Mouse (Mus musculus) embryonic facial prominence, embryonic 12.5 days (tissue): ENCODE measurements around the gene Mdga1. TPM values are rescaled to one million over a fixed set of nuclear protein-coding genes. Genes with fewer than 3 reads are reported as not detected.

Experiments
- ATAC-seq: fragments of 200-750 bp; cut with Nextera tagmentation; 2 replicates; pipeline ENCODE4 v1.8.0; 2017; ENCODE audit not compliant: insufficient number of reproducible peaks, insufficient read depth, low FRiP score, low TSS enrichment
- H3K27ac ChIP-seq: fragments of 300-500 bp; sonication (generic); 2 replicates; pipeline ENCODE4 v1.5.1; 2016; ENCODE audit warnings: mild to moderate bottlenecking
- H3K27me3 ChIP-seq: fragments of 300-500 bp; sonication (generic); 2 replicates; pipeline ENCODE4 v1.6.1; 2016; ENCODE audit warnings: mild to moderate bottlenecking, moderate library complexity
- H3K36me3 ChIP-seq: fragments of 300-500 bp; sonication (generic); 2 replicates; pipeline ENCODE4 v1.6.1; 2016; ENCODE audit warnings: mild to moderate bottlenecking
- H3K4me1 ChIP-seq: fragments of 300-500 bp; sonication (generic); 2 replicates; pipeline ENCODE4 v1.6.1; 2016
- H3K4me2 ChIP-seq: fragments of 300-500 bp; sonication (generic); replicated peaks from 2 replicates; pipeline ENCODE4 v1.6.1; 2016; ENCODE audit warnings: mild to moderate bottlenecking, moderate library complexity
- H3K4me3 ChIP-seq: fragments of 300-500 bp; sonication (generic); 2 replicates; pipeline ENCODE4 v1.5.1; 2016; ENCODE audit warnings: mild to moderate bottlenecking
- H3K9ac ChIP-seq: fragments of 300-500 bp; sonication (generic); 2 replicates; pipeline ENCODE4 v1.6.1; 2016; ENCODE audit warnings: mild to moderate bottlenecking, moderate library complexity
- H3K9me3 ChIP-seq: fragments of 300-500 bp; sonication (generic); 2 replicates; pipeline ENCODE4 v1.6.1; 2016; ENCODE audit warnings: mild to moderate bottlenecking, moderate library complexity
- WGBS: fragments of 180-500 bp; shearing (Covaris S2); methylation state at CpG from one replicate; pipeline ENCODE4 v1.1.7; 2016; 5-methylcytosine and 5-hydroxymethylcytosine counted together
- polyA plus RNA-seq: library from polyadenylated mRNA; unstranded; fragments of >200 nt; fragmentation: Nextera tagmentation; extraction: Ambion mirVana; gene quantifications from 2 replicates; pipeline ENCODE4 v1.2.1, GENCODE M21; 2016

Gene Mdga1
- polyA plus RNA-seq, 1 experiment from 2014 or later = 4.0 TPM

- no peaks in the 10 kb centered on the region for H3K36me3 ChIP-seq
- no peaks in the 10 kb centered on the region for H3K27me3 ChIP-seq
- no peak for ATAC-seq
- 85% methylated on average over 5 of the region's 5 CpGs for WGBS
- H3K4me3 ChIP-seq = no peak overlapping the region
- no peak overlapping the region for H3K4me2 ChIP-seq
- H3K9me3 ChIP-seq = no peaks in the 10 kb centered on the region
- no peaks in the 10 kb centered on the region for H3K4me1 ChIP-seq
- no peak overlapping the region for H3K27ac ChIP-seq
- no peak overlapping the region for H3K9ac ChIP-seq
Measured at GRCm38 (mm10) chr17:29995986-29996385, 26.1 kb upstream of the Mdga1 start.

- Histone ChIP-seq H3K36me3 (no peaks in the 10 kb centered on the region), H3K4me3 (no peak overlapping the region), H3K27me3 (no peaks in the 10 kb centered on the region), H3K4me1 (no peaks in the 10 kb centered on the region), H3K27ac (no peak overlapping the region), H3K9me3 (0 out of 2 replicates have a peak, but pooled peaks cover 4% of the 10 kb centered on the region), H3K4me2 (no peak overlapping the region), H3K9ac (no peak overlapping the region)
- no peak for ATAC-seq
- 73% methylated on average over 4 of the region's 4 CpGs for WGBS
Measured at GRCm38 (mm10) chr17:29994459-29994858, 24.6 kb upstream of the Mdga1 start.

GRCm38 (mm10) chr17:29994011-29994410 is 24.1 kb upstream of the Mdga1 start:
- Histone ChIP-seq H3K27me3 (no peaks in the 10 kb centered on the region), H3K4me2 (no peak overlapping the region), H3K9me3 (0 out of 2 replicates have a peak, but pooled peaks cover 4% of the 10 kb centered on the region), H3K9ac (no peak overlapping the region), H3K36me3 (no peaks in the 10 kb centered on the region), H3K27ac (no peak overlapping the region), H3K4me3 (no peak overlapping the region), H3K4me1 (no peaks in the 10 kb centered on the region)
- 70% methylated on average over 3 of the region's 3 CpGs for WGBS
- no peak for ATAC-seq

- H3K4me2 ChIP-seq = no peak overlapping the region
- H3K4me1 ChIP-seq = no peaks in the 10 kb centered on the region
- WGBS = 74% methylated on average over 8 of the region's 8 CpGs
- 0 out of 2 replicates have a peak, but pooled peaks cover 4% of the 10 kb centered on the region for H3K9me3 ChIP-seq
- H3K27ac ChIP-seq = no peak overlapping the region
- no peaks in the 10 kb centered on the region for H3K27me3 ChIP-seq
- no peak overlapping the region for H3K9ac ChIP-seq
- H3K36me3 ChIP-seq = no peaks in the 10 kb centered on the region
- H3K4me3 ChIP-seq = no peak overlapping the region
- no peak for ATAC-seq
Measured at GRCm38 (mm10) chr17:29993488-29993887, 23.6 kb upstream of the Mdga1 start.

DNA sequence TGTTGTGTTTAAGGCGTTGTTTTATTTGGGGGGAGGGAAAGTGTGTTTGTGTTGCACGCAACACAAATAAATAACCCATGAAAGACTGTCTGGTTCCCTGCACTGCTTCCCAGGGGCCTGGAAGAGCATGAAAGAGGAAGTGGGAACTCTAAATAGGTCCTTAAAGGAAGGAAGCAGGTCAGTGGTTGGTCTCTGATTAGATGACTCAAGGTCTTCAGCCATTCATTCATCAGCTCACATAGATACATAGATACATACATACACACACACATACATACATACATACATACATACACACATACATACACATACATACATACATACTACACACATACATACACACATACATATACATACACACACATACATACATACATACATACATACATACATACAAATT is 21.0 kb upstream of the Mdga1 start:
- H3K27me3 ChIP-seq = no peaks in the 10 kb centered on the region
- H3K4me3 ChIP-seq = no peak overlapping the region
- 87% methylated on average over 2 of the region's 2 CpGs for WGBS
- H3K4me2 ChIP-seq = no peak overlapping the region
- no peaks in the 10 kb centered on the region for H3K4me1 ChIP-seq
- no peak overlapping the region for H3K9ac ChIP-seq
- no peak for ATAC-seq
- 0 out of 2 replicates have a peak, but pooled peaks cover 4% of the 10 kb centered on the region for H3K9me3 ChIP-seq
- H3K27ac ChIP-seq = no peak overlapping the region
- H3K36me3 ChIP-seq = no peaks in the 10 kb centered on the region

DNA sequence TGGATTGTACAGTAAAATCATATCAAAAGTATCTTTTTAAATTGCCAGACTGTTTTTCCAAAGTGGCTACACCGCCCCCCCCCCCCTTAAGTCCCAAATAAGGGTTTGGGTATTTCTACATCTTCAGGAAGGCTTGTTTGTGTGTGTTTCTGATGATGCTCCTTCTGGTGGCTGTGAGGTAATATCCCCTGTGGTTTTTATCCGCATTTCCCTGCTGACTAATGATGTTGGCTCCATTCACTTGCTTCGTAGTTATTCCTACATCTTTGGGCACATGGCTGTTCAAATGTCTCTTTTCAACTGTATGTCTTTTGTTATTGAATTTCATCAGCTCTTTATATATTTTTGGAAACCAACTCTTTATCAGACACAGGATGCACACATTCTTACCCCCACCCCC is 20.2 kb upstream of the Mdga1 start:
- Histone ChIP-seq H3K27me3 (no peaks in the 10 kb centered on the region), H3K4me1 (no peaks in the 10 kb centered on the region), H3K4me3 (no peak overlapping the region), H3K9me3 (0 out of 2 replicates have a peak, but pooled peaks cover 4% of the 10 kb centered on the region), H3K4me2 (no peak overlapping the region), H3K9ac (no peak overlapping the region), H3K36me3 (no peaks in the 10 kb centered on the region), H3K27ac (no peak overlapping the region)
- 89% methylated on average over 3 of the region's 3 CpGs for WGBS
- ATAC-seq = no peak

- Histone ChIP-seq H3K27ac (no peak overlapping the region), H3K4me2 (no peak overlapping the region), H3K9me3 (0 out of 2 replicates have a peak, but pooled peaks cover 4% of the 10 kb centered on the region), H3K4me1 (no peaks in the 10 kb centered on the region), H3K4me3 (no peak overlapping the region), H3K27me3 (no peaks in the 10 kb centered on the region), H3K9ac (no peak overlapping the region), H3K36me3 (no peaks in the 10 kb centered on the region)
- ATAC-seq = no peak
- 87% methylated on average over 5 of the region's 5 CpGs for WGBS
Measured at GRCm38 (mm10) chr17:29989653-29990052, 19.8 kb upstream of the Mdga1 start.

- Histone ChIP-seq H3K27me3 (no peaks in the 10 kb centered on the region), H3K27ac (no peak overlapping the region), H3K9me3 (0 out of 2 replicates have a peak, but pooled peaks cover 4% of the 10 kb centered on the region), H3K9ac (no peak overlapping the region), H3K4me2 (no peak overlapping the region), H3K36me3 (no peaks in the 10 kb centered on the region), H3K4me3 (no peak overlapping the region), H3K4me1 (no peaks in the 10 kb centered on the region)
- no peak for ATAC-seq
- WGBS = 59% methylated on average over 5 of the region's 5 CpGs
Measured at GRCm38 (mm10) chr17:29988141-29988540, 18.3 kb upstream of the Mdga1 start.

GRCm38 (mm10) chr17:29985534-29985933 is 15.6 kb upstream of the Mdga1 start:
- Histone ChIP-seq H3K9ac (no peak overlapping the region), H3K4me1 (no peaks in the 10 kb centered on the region), H3K4me2 (no peak overlapping the region), H3K9me3 (0 out of 2 replicates have a peak, but pooled peaks cover 4% of the 10 kb centered on the region), H3K27me3 (no peaks in the 10 kb centered on the region), H3K36me3 (no peaks in the 10 kb centered on the region), H3K27ac (no peak overlapping the region), H3K4me3 (no peak overlapping the region)
- WGBS = 18% methylated on average over 3 of the region's 3 CpGs
- no peak for ATAC-seq

GRCm38 (mm10) chr17:29984931-29985330 is 15.0 kb upstream of the Mdga1 start:
- H3K9me3 ChIP-seq = 0 out of 2 replicates have a peak, but pooled peaks cover 4% of the 10 kb centered on the region
- WGBS = 81% methylated on average over 7 of the region's 7 CpGs
- H3K9ac ChIP-seq = no peak overlapping the region
- no peak overlapping the region for H3K4me3 ChIP-seq
- no peak overlapping the region for H3K27ac ChIP-seq
- H3K36me3 ChIP-seq = no peaks in the 10 kb centered on the region
- H3K4me1 ChIP-seq = 0 out of 2 replicates have a peak, but pooled peaks cover 1% of the 10 kb centered on the region
- no peak overlapping the region for H3K4me2 ChIP-seq
- no peak for ATAC-seq
- H3K27me3 ChIP-seq = no peaks in the 10 kb centered on the region

- no peaks in the 10 kb centered on the region for H3K27me3 ChIP-seq
- H3K36me3 ChIP-seq = no peaks in the 10 kb centered on the region
- peaks cover 3% of the 10 kb centered on the region; the same call in 1 of the 2 replicates for H3K4me1 ChIP-seq
- WGBS = 84% methylated on average over 5 of the region's 5 CpGs
- H3K27ac ChIP-seq = no peak overlapping the region
- no peak overlapping the region for H3K4me3 ChIP-seq
- H3K9me3 ChIP-seq = no peaks in the 10 kb centered on the region
- no peak for ATAC-seq
- no peak overlapping the region for H3K4me2 ChIP-seq
- no peak overlapping the region for H3K9ac ChIP-seq
Measured at GRCm38 (mm10) chr17:29983190-29983589, 13.3 kb upstream of the Mdga1 start.

DNA sequence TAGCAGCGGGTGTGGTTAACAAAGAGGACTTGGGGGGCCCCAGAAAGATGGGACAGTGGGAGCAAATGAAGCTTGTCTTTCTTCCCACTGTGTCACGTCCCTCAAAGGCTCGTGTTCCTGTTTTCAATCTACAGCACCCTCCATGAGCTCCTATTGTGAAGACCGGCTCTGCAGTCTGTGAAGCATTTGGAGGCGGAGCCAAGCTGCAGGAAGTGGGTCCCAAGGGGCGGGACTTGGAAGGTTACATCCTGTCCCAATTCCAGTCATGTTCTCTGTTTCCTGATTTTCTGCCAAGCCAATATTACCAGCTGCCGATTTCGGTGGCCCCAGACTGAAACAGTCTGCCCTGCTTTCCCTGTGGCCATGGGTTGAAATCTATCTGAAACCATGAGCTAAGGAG is 11.7 kb upstream of the Mdga1 start:
- H3K9me3 ChIP-seq = no peaks in the 10 kb centered on the region
- no peak for ATAC-seq
- no peaks in the 10 kb centered on the region for H3K27me3 ChIP-seq
- no peak overlapping the region for H3K9ac ChIP-seq
- H3K4me1 ChIP-seq = peaks cover 3% of the 10 kb centered on the region; the same call in 1 of the 2 replicates
- WGBS = 70% methylated on average over 8 of the region's 8 CpGs
- no peak overlapping the region for H3K27ac ChIP-seq
- no peak overlapping the region for H3K4me2 ChIP-seq
- no peaks in the 10 kb centered on the region for H3K36me3 ChIP-seq
- no peak overlapping the region for H3K4me3 ChIP-seq
